Mouse (Mus musculus): ENCODE results near the gene Zkscan14. TPM values are rescaled to one million over a fixed set of nuclear protein-coding genes. Genes with fewer than 3 reads are reported as not detected.
A peak's percentile ranks its signal among the peaks of the same experiment; 100 is the strongest.

The Zkscan14 gene
- polyA plus RNA-seq, 1 experiment from 2014 or later, result 6.5 TPM

DNA sequence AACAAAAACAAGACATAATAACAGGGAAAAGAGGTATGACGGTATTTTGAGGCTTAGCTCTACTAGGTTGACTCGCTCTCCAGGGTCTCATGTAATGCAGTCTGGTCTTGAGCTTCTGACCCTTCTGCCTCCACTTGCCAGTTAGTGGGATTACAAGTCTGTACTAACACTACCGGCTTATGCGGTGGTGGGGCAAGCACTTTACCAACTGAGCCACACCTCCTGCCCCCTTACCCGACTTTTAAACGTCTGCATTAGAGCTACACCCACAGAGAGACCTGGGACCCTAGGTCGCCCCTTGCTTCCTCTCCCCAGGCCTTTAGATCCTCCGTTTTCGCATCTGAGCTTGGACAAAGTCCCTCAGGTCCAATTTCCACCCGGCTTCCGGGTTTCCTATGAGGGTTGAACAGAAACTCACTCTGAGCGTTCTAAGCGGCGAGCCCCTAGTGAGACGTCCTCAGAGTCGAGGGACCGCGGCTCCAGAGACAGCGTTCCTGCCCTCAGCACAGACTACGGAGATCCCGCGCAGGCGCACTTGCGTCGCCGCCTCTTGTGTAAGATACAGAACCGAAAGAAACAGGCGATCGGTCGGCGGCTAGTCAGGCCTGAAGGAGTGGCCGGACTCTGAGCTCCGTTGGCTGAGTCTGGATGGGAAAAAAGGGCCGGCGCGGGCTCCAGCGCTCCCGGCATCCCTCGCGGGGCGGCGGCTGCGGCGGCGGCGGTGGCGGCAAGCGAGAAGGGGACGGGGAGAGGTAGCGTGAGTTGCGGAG, 34.9 kb downstream of the Zkscan14 start, which contains the start of the genes Ptcd1 and Cpsf4:
Gene Ptcd1, minus strand, starts transcription at position 573 of the 770 bp plus-strand sequence.
Gene Cpsf4, plus strand, starts transcription at position 678 of the 770 bp plus-strand sequence.
- Histone ChIP-seq H3K4me2 (peak within 1 kb of the TSS; percentile 89), H3K27ac (ENCODE audit: poor library complexity, severe bottlenecking) (peak within 1 kb of the TSS; percentile 85), H3K9ac (peak within 1 kb of the TSS; percentile 92), H3K4me1 (replicated peaks) (peaks cover 39% of the 10 kb centered on the region), H3K36me3 (peaks cover 47% of the 10 kb centered on the region), H3K4me3 (peak within 1 kb of the TSS; percentile 72), H3K9me3 (replicated peaks) (no peaks in the 10 kb centered on the region), H3K27me3 (replicated peaks) (no peaks in the 10 kb centered on the region)
- peak; percentile 96 for ATAC-seq (ENCODE audit: insufficient number of reproducible peaks, low FRiP score)
- under 1% methylated on average over 51 of the region's 51 CpGs for WGBS

DNA sequence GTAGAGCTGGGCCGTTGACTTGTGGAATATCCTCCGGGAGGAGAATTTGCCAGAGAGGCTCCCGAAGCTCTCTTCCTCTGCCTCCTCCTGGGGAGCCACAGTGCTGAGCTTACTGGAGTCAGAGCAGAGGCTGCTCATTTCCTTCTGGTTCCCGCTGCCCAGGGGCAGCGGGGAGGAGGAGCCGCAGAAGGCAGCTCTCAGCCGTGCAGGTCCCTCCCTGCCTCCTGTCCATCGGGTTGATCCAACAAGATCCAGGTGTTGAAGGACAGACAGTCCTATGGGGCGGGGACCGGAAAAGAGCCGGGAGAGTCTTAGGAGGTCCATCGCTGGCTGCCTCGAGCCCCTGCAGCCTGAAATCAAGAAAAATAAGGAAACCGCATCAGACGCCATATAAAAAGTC, 36.5 kb downstream of the Zkscan14 start:
- Histone ChIP-seq H3K36me3 (peaks cover 46% of the 10 kb centered on the region), H3K9me3 (replicated peaks) (no peaks in the 10 kb centered on the region), H3K27me3 (replicated peaks) (no peaks in the 10 kb centered on the region), H3K4me2 (peak overlapping the region; percentile 71; the same call in 1 of the 2 replicates), H3K9ac (0 out of 2 replicates have a peak overlapping the region, but pooled peaks have one; percentile 8), H3K27ac (ENCODE audit: poor library complexity, severe bottlenecking) (no peak overlapping the region), H3K4me1 (replicated peaks) (peaks cover 39% of the 10 kb centered on the region), H3K4me3 (no peak overlapping the region)
- ATAC-seq (ENCODE audit: insufficient number of reproducible peaks, low FRiP score), result no peak
- 79% methylated on average over 15 of the region's 15 CpGs for WGBS

DNA sequence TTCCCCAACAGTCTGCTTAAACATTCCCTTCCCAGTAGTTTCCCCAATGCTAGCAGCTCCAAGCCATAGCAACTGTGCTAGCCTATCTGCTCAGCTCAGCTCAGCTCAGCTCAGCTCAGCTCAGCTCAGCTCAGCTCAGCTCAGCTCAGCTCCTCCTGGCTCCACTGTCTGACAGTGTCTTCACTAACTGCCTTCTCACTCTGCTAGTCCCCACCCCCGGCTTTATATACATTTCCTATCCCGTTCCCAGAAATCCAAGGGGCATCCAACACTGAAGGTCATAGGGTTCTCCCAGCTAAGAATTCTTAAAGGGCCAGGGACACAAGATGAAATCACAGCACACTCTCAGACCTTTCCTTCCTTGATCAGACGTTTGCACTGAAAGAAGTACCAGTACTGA, 37.0 kb downstream of the Zkscan14 start:
- Histone ChIP-seq H3K9me3 (replicated peaks) (no peaks in the 10 kb centered on the region), H3K27me3 (replicated peaks) (no peaks in the 10 kb centered on the region), H3K4me2 (peak overlapping the region; percentile 71), H3K36me3 (peaks cover 48% of the 10 kb centered on the region), H3K27ac (ENCODE audit: poor library complexity, severe bottlenecking) (no peak overlapping the region), H3K4me3 (peak overlapping the region; percentile 9; the same call in 1 of the 2 replicates), H3K9ac (peak overlapping the region; percentile 8; the same call in 1 of the 2 replicates), H3K4me1 (replicated peaks) (peaks cover 39% of the 10 kb centered on the region)
- ATAC-seq (ENCODE audit: insufficient number of reproducible peaks, low FRiP score), result no peak
- WGBS, result 50% methylated on average over 3 of the region's 3 CpGs

DNA sequence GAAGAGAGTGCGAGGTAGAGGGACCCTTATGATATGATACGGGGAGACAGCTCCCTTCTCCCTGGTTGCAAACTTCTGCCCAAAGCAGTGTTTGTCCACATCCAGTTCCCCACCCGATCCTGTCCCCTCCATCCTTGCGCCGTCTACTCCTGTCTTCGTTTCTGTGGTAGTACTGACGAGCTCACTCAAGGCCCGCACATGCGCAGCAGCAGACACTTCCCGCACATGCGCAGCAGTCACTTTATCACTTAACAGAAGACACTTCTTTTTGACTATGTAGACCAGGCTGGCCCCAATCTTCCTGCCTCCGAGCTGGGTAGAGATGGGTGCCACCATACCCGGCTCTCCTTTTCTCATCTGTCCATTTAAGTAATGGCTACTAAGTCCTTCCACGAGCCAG, 40.3 kb downstream of the Zkscan14 start:
- no peak overlapping the region for H3K9ac ChIP-seq
- H3K27me3 ChIP-seq (replicated peaks), result no peaks in the 10 kb centered on the region
- H3K4me1 ChIP-seq (replicated peaks), result peaks cover 25% of the 10 kb centered on the region
- no peak overlapping the region for H3K27ac ChIP-seq (ENCODE audit: poor library complexity, severe bottlenecking)
- no peak overlapping the region for H3K4me2 ChIP-seq
- H3K36me3 ChIP-seq, result peaks cover 79% of the 10 kb centered on the region
- no peak overlapping the region for H3K4me3 ChIP-seq
- 93% methylated on average over 14 of the region's 14 CpGs for WGBS
- H3K9me3 ChIP-seq (replicated peaks), result no peaks in the 10 kb centered on the region
- ATAC-seq (ENCODE audit: insufficient number of reproducible peaks, low FRiP score), result no peak

DNA sequence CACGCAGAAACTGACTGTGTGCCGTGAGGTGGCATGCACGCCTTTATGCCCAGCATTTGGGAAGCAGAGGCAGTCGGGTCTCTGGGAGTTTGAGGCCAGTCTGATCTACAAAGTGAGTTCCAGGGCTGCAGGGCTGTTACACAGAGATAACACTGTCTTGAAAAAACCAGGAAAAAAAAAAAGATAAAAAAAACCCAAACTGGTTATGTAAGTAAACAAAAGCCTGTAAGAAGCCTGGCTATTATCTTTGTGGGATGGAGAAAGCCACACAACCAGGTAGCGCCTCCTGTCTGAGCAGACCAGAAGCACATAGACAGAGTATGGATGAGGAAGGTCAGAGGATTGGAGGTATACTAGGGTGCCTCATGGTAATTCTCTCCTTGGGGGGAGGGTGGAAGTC, 49.0 kb downstream of the Zkscan14 start:
- WGBS, result 81% methylated on average over 5 of the region's 5 CpGs

DNA sequence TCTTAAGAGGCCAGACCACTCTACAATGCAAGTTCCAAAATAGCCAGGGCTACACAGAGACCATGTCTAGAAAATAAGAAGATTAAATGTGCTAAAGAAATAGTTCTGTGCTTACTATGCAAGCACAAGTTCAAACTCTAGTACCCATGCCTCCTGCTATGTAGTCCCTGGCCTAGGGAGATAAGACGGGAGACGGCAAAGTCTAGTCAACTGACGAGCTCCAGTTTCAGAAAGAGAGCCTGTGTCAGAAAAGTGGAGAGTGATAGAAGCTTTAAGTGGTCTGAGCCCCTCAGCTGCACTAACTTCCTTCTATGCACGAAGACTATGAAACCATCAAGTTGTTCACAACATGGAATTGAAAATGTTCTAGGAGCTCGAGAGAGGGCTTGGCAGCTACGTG, 52.4 kb downstream of the Zkscan14 start:
- WGBS, result 66% methylated on average over 6 of the region's 6 CpGs
- no peak overlapping the region for H3K9ac ChIP-seq

More for the DNA sequence above, 49.0 kb downstream of the Zkscan14 start:
- Histone ChIP-seq H3K27ac (ENCODE audit: poor library complexity, severe bottlenecking) (no peak overlapping the region; the same call in 1 of the 2 replicates), H3K9me3 (replicated peaks) (no peaks in the 10 kb centered on the region), H3K4me3 (no peak overlapping the region), H3K27me3 (replicated peaks) (no peaks in the 10 kb centered on the region), H3K9ac (no peak overlapping the region), H3K4me1 (replicated peaks) (no peaks in the 10 kb centered on the region), H3K36me3 (peaks cover 92% of the 10 kb centered on the region), H3K4me2 (no peak overlapping the region)
- ATAC-seq (ENCODE audit: insufficient number of reproducible peaks, low FRiP score), result peak; percentile 78

DNA sequence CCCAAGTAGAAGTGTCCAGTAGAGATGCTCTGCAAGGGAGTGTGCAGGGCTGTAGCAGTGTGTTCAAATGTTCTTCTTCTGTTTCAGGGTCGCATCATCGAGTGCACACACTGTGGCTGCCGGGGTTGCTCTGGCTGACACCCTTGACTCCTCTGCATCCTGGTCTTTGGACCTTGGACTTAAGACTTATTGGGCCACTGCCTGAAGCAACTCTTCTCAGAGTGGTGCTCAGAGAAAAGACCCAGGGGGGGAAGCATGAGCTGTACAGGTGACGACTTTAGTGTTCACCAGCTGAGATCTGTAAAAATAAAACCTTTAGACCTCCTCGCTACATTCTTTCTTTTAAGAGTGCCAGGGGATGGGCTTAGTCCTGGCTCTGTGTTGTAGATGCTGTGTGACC, 53.9 kb downstream of the Zkscan14 start:
- no peak for ATAC-seq (ENCODE audit: insufficient number of reproducible peaks, low FRiP score)
- 91% methylated on average over 5 of the region's 5 CpGs for WGBS
- Histone ChIP-seq H3K4me2 (no peak overlapping the region), H3K9me3 (replicated peaks) (no peaks in the 10 kb centered on the region), H3K4me3 (no peak overlapping the region), H3K27me3 (replicated peaks) (no peaks in the 10 kb centered on the region), H3K27ac (ENCODE audit: poor library complexity, severe bottlenecking) (no peak overlapping the region), H3K4me1 (replicated peaks) (no peaks in the 10 kb centered on the region), H3K36me3 (peaks cover 100% of the 10 kb centered on the region), H3K9ac (no peak overlapping the region)

More for the DNA sequence above, 52.4 kb downstream of the Zkscan14 start:
- Histone ChIP-seq H3K4me3 (no peak overlapping the region), H3K4me2 (no peak overlapping the region), H3K36me3 (peaks cover 99% of the 10 kb centered on the region), H3K9me3 (replicated peaks) (no peaks in the 10 kb centered on the region), H3K4me1 (replicated peaks) (no peaks in the 10 kb centered on the region), H3K27me3 (replicated peaks) (no peaks in the 10 kb centered on the region), H3K27ac (ENCODE audit: poor library complexity, severe bottlenecking) (no peak overlapping the region)
- ATAC-seq (ENCODE audit: insufficient number of reproducible peaks, low FRiP score), result no peak

Other genes with a start within 250 kb of the Zkscan14 start
- 18.7 and 21.6 TPM in 2 replicates for gene Smurf1, start 236.0 kb downstream of the Zkscan14 start, polyA plus RNA-seq (2016; fragmentation: Nextera tagmentation; extraction: Ambion mirVana)
- not detected in 2 replicates for gene Gm4871, start 169.1 kb downstream of the Zkscan14 start, polyA plus RNA-seq (2016; fragmentation: Nextera tagmentation; extraction: Ambion mirVana)
- gene 1700018F24Rik, start 158.9 kb downstream of the Zkscan14 start, polyA plus RNA-seq (2016; fragmentation: Nextera tagmentation; extraction: Ambion mirVana), result not detected in 2 replicates
- 101 and 105 TPM in 2 replicates for gene Arpc1a, start 118.0 kb downstream of the Zkscan14 start, polyA plus RNA-seq (2016; fragmentation: Nextera tagmentation; extraction: Ambion mirVana)
- not detected in 2 replicates for gene Kpna7, start 117.8 kb downstream of the Zkscan14 start, polyA plus RNA-seq (2016; fragmentation: Nextera tagmentation; extraction: Ambion mirVana)
- gene Arpc1b, start 87.7 kb downstream of the Zkscan14 start, polyA plus RNA-seq (2016; fragmentation: Nextera tagmentation; extraction: Ambion mirVana), result 187 and 192 TPM in 2 replicates
- 71.8 and 78.5 TPM in 2 replicates for gene Pdap1, start 61.6 kb downstream of the Zkscan14 start, polyA plus RNA-seq (2016; fragmentation: Nextera tagmentation; extraction: Ambion mirVana)
- gene Bud31, start 61.5 kb downstream of the Zkscan14 start, polyA plus RNA-seq (2016; fragmentation: Nextera tagmentation; extraction: Ambion mirVana), result 140 and 151 TPM in 2 replicates
- 13.1 and 14.1 TPM in 2 replicates for gene Ptcd1, start 34.8 kb downstream of the Zkscan14 start, polyA plus RNA-seq (2016; fragmentation: Nextera tagmentation; extraction: Ambion mirVana)
- gene Cpsf4, start 34.7 kb downstream of the Zkscan14 start, polyA plus RNA-seq (2016; fragmentation: Nextera tagmentation; extraction: Ambion mirVana), result 31.4 and 31.9 TPM in 2 replicates
- 997 and 1,021 TPM in 2 replicates for gene Atp5j2, start 9.8 kb downstream of the Zkscan14 start, polyA plus RNA-seq (2016; fragmentation: Nextera tagmentation; extraction: Ambion mirVana)
- gene Zkscan5, start 2.7 kb upstream of the Zkscan14 start, polyA plus RNA-seq (2016; fragmentation: Nextera tagmentation; extraction: Ambion mirVana), result 10.7 and 11.5 TPM in 2 replicates
- 32.7 and 35.2 TPM in 2 replicates for gene Zfp655, start 29.8 kb upstream of the Zkscan14 start, polyA plus RNA-seq (2016; fragmentation: Nextera tagmentation; extraction: Ambion mirVana)
- gene Zscan25, start 78.6 kb upstream of the Zkscan14 start, polyA plus RNA-seq (2016; fragmentation: Nextera tagmentation; extraction: Ambion mirVana), result 0.37 and 0.49 TPM in 2 replicates
- not detected in 2 replicates for gene Cyp3a57, start 143.4 kb upstream of the Zkscan14 start, polyA plus RNA-seq (2016; fragmentation: Nextera tagmentation; extraction: Ambion mirVana)